Mouse (Mus musculus) forebrain, postnatal 0 days (tissue): Measurements from ENCODE around the gene Tmem189. TPM values are rescaled to one million over a fixed set of nuclear protein-coding genes. Genes with fewer than 3 reads are reported as not detected.

Experiments used
- ATAC-seq: fragments of 200-750 bp; cut with Nextera tagmentation; 2 replicates; pipeline ENCODE4 v1.8.0; 2017; ENCODE audit warnings: mild to moderate bottlenecking, moderate library complexity
- DNase-seq: peaks from one replicate; pipeline ENCODE4 v3.0.0-alpha.2; 2015
- H3K27ac ChIP-seq: fragments of 300-500 bp; sonication (generic); 2 replicates; pipeline ENCODE4 v1.5.1; 2014; ENCODE audit warnings: low read depth, mild to moderate bottlenecking, antibody characterized with exemption, low read length, moderate library complexity, mixed read lengths
- H3K27me3 ChIP-seq: fragments of 300-500 bp; sonication (generic); 2 replicates; pipeline ENCODE4 v1.6.1; 2014; ENCODE audit warnings: mild to moderate bottlenecking, low read length, mixed read lengths; ENCODE audit not compliant: insufficient read depth
- H3K36me3 ChIP-seq: fragments of 300-500 bp; sonication (generic); 2 replicates; pipeline ENCODE4 v1.6.1; 2014; ENCODE audit warnings: mild to moderate bottlenecking, moderate library complexity; ENCODE audit not compliant: insufficient read depth
- H3K4me1 ChIP-seq: fragments of 300-500 bp; sonication (generic); 2 replicates; pipeline ENCODE4 v1.6.1; 2014; ENCODE audit warnings: antibody characterized with exemption; ENCODE audit not compliant: insufficient read depth
- H3K4me2 ChIP-seq: fragments of 300-500 bp; sonication (generic); 2 replicates; pipeline ENCODE4 v1.6.1; 2014; ENCODE audit warnings: low read depth, mild to moderate bottlenecking, moderate library complexity
- H3K4me3 ChIP-seq: fragments of 300-500 bp; sonication (generic); 2 replicates; pipeline ENCODE4 v1.5.1; 2014; ENCODE audit warnings: low read depth, low read length, mixed read lengths
- H3K9ac ChIP-seq: fragments of 300-500 bp; sonication (generic); 2 replicates; pipeline ENCODE4 v1.6.1; 2014; ENCODE audit warnings: mild to moderate bottlenecking
- H3K9me3 ChIP-seq: fragments of 300-500 bp; sonication (generic); 2 replicates; pipeline ENCODE4 v1.6.1; 2016; ENCODE audit warnings: low read length
- CTCF ChIP-seq: sonication (generic); IDR thresholded peaks from 2 replicates; pipeline ENCODE4 v1.5.1; 2016; ENCODE audit warnings: antibody characterized with exemption, control low read depth, low read depth
- WGBS: fragments of 180-500 bp; shearing (Covaris S2); extraction: QIAGEN DNeasy Blood & Tissue Kit; methylation state at CpG from one replicate; pipeline ENCODE4 v1.1.7; 2014; 5-methylcytosine and 5-hydroxymethylcytosine counted together
- polyA plus RNA-seq: library from polyadenylated mRNA; unstranded; fragments of >200 nt; fragmentation: Nextera tagmentation; extraction: Ambion mirVana; gene quantifications from 2 replicates; pipeline ENCODE4 v1.2.1, GENCODE M21; 2015
- total RNA-seq: library from RNA; depleted of rRNA; stranded (reverse); fragments of >200 nt; gene quantifications from 2 replicates; pipeline ENCODE4 v1.2.3, GENCODE M21; 2014

The Tmem189 gene
- total and polyA plus RNA-seq, 2 experiments from 2014 or later = 38.4 to 39.5 TPM

- no peak overlapping the region for H3K9ac ChIP-seq
- H3K4me1 ChIP-seq = no peaks in the 10 kb centered on the region
- no peak for TF ChIP-seq CTCF
- WGBS = 75% methylated on average over 3 of the region's 3 CpGs
- H3K9me3 ChIP-seq = no peaks in the 10 kb centered on the region
- no peak for DNase-seq
- H3K27ac ChIP-seq = no peak overlapping the region
- H3K4me3 ChIP-seq = no peak overlapping the region
- H3K36me3 ChIP-seq = no peaks in the 10 kb centered on the region
- H3K27me3 ChIP-seq = peaks cover 23% of the 10 kb centered on the region
- ATAC-seq = no peak
- H3K4me2 ChIP-seq = no peak overlapping the region
Observed at GRCm38 (mm10) chr2:167692831-167693230, 3.2 kb upstream of the Tmem189 start.

- H3K27ac ChIP-seq = no peak overlapping the region
- no peaks in the 10 kb centered on the region for H3K9me3 ChIP-seq
- no peak overlapping the region for H3K4me2 ChIP-seq
- H3K36me3 ChIP-seq = no peaks in the 10 kb centered on the region
- H3K4me1 ChIP-seq = no peaks in the 10 kb centered on the region
- peaks cover 23% of the 10 kb centered on the region for H3K27me3 ChIP-seq
- no peak overlapping the region for H3K9ac ChIP-seq
- 87% methylated on average over 14 of the region's 14 CpGs for WGBS
- DNase-seq (no peak), ATAC-seq (no peak)
- TF ChIP-seq CTCF = no peak
- H3K4me3 ChIP-seq = no peak overlapping the region
Observed at GRCm38 (mm10) chr2:167691871-167692661, 2.4 kb upstream of the Tmem189 start.

GRCm38 (mm10) chr2:167691410-167691809 is 1.8 kb upstream of the Tmem189 start:
- DNase-seq = no peak
- no peak for ATAC-seq

GRCm38 (mm10) chr2:167690962-167691311 is 1.3 kb upstream of the Tmem189 start:
- Histone ChIP-seq H3K4me1 (no peaks in the 10 kb centered on the region), H3K9me3 (no peaks in the 10 kb centered on the region), H3K9ac (no peak overlapping the region), H3K27ac (no peak overlapping the region), H3K27me3 (peaks cover 23% of the 10 kb centered on the region), H3K4me2 (no peak overlapping the region), H3K36me3 (no peaks in the 10 kb centered on the region), H3K4me3 (no peak overlapping the region)
- no peak for TF ChIP-seq CTCF
- ATAC-seq (no peak), DNase-seq (no peak)
- 86% methylated on average over 12 of the region's 12 CpGs for WGBS

More at GRCm38 (mm10) chr2:167691410-167691809, 1.8 kb upstream of the Tmem189 start:
- Histone ChIP-seq H3K27ac (no peak overlapping the region), H3K27me3 (peaks cover 23% of the 10 kb centered on the region), H3K4me1 (no peaks in the 10 kb centered on the region), H3K36me3 (no peaks in the 10 kb centered on the region), H3K9me3 (no peaks in the 10 kb centered on the region), H3K4me3 (no peak overlapping the region), H3K4me2 (no peak overlapping the region), H3K9ac (no peak overlapping the region)
- 91% methylated on average over 6 of the region's 6 CpGs for WGBS
- TF ChIP-seq CTCF = no peak

GRCm38 (mm10) chr2:167690219-167690961 is 768 bp upstream of the Tmem189 start:
- Histone ChIP-seq H3K4me2 (peak overlapping the region; percentile 84), H3K9me3 (no peaks in the 10 kb centered on the region), H3K27ac (no peak overlapping the region), H3K36me3 (no peaks in the 10 kb centered on the region), H3K4me1 (no peaks in the 10 kb centered on the region), H3K4me3 (peak overlapping the region; percentile 64), H3K9ac (no peak overlapping the region), H3K27me3 (peaks cover 23% of the 10 kb centered on the region)
- no peak for ATAC-seq
- WGBS = 55% methylated on average over 15 of the region's 15 CpGs
- TF ChIP-seq CTCF = no peak
- no peak for DNase-seq

GRCm38 (mm10) chr2:167688498-167689451 is 847 bp downstream of the Tmem189 start, which contains the start of gene Cebpb:
Gene Cebpb (plus strand): TSS chr2:167688915.
- ATAC-seq (peak; percentile 61), DNase-seq (peak; percentile 65)
- Histone ChIP-seq H3K27me3 (peaks cover 23% of the 10 kb centered on the region), H3K4me3 (peak within 1 kb of the TSS; percentile 64), H3K9me3 (no peaks in the 10 kb centered on the region), H3K4me2 (peak within 1 kb of the TSS; percentile 84), H3K27ac (peak within 1 kb of the TSS; percentile 59), H3K36me3 (no peaks in the 10 kb centered on the region), H3K4me1 (no peaks in the 10 kb centered on the region), H3K9ac (peak within 1 kb of the TSS; percentile 58)
- WGBS = 3% methylated on average over 91 of the region's 147 CpGs
- TF ChIP-seq CTCF = peak; percentile 67
